Mouse (Mus musculus) liver, embryonic 14.5 days (tissue): ENCODE results near the gene C1qa.

Source experiments
- CTCF ChIP-seq: IDR thresholded peaks from 2 replicates; pipeline ENCODE4 v1.5.1; 2016; ENCODE audit warnings: antibody characterized with exemption, low read depth, control low read depth
- EP300 ChIP-seq: IDR thresholded peaks from 2 replicates; pipeline ENCODE4 v1.6.1; 2016; ENCODE audit warnings: antibody characterized with exemption, low read depth

GRCm38 (mm10) chr4:136878601-136879000, 20.0 kb downstream of the C1qa start:
- TF ChIP-seq CTCF (peak; percentile 24; the same call in 1 of the 2 replicates), EP300 (no peak)
